Mouse (Mus musculus) subcutaneous adipose tissue, adult 2 months (tissue): Measurements from ENCODE around the gene Gata3. TPM values are rescaled to one million over a fixed set of nuclear protein-coding genes. Genes with fewer than 3 reads are reported as not detected.

Source experiments
- polyA plus RNA-seq: library from polyadenylated mRNA; depleted of rRNA; stranded (reverse); fragments of >200 nt; gene quantifications from 2 replicates; pipeline ENCODE4 v1.2.3, GENCODE M21; 2012; ENCODE audit warnings: low replicate concordance; rRNA removed

The Gata3 gene
- 0.79 and 2.2 TPM in 2 replicates for polyA plus RNA-seq

GRCm38 (mm10) chr2:9889651-9890183, at the start of gene Gata3:
Gata3 (minus strand) TSS chr2:9890034.

DNA sequence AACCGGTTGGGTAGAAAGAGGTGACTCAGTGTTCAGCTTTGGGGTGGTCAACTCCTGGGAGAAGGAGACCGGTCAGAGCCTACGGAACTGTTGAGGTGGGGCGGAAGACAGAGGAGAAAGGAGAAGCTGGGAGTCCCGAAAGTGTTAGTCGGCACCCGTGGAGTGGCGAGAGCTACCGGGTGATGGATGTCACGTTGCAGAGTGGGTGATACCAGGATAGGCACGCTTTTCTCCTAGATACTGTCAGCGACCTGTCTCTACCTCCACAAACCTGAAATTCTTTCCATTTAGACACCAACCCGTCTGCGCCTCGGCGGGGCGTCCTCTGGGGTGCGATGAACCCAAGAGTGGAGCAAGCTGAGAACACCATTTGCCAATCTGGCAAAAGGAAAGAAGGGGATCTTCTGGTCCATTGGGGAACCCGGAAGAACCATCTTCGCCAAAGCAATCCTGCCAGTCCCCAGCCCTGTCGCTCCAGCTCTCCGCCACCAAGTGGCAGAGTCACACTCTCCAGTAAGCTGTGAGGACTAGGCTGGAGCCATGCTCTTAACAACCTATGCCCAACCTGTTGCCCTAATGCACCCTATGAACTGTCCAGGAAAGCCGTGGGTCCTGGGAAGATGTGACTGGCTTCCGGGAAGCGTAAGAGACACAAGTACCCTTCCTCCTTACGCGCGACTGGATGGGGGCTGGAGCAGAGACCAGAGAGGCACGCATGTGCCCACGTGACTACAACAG, 752 bp downstream of the Gata3 start, which contains the start of gene 9230102O04Rik:
9230102O04Rik (minus strand) TSS at position 628 of the 738 bp plus-strand sequence.

GRCm38 (mm10) chr2:9881051-9881591, 8.7 kb downstream of the Gata3 start, which contains the start of gene 4930412O13Rik:
4930412O13Rik (plus strand) TSS chr2:9881252.

Other genes with a start within 250 kb of the Gata3 start
- gene 4930412O13Rik, start 8.8 kb downstream of the Gata3 start, polyA plus RNA-seq: not detected in 2 replicates
- gene 9230102O04Rik, start 494 bp downstream of the Gata3 start, polyA plus RNA-seq: not detected in 2 replicates
- 4.6 and 5.7 TPM in 2 replicates for gene Taf3, start 158.6 kb upstream of the Gata3 start, polyA plus RNA-seq
- 393 and 570 TPM in 2 replicates for gene Atp5c1, start 190.5 kb upstream of the Gata3 start, polyA plus RNA-seq
- 3.6 and 4.7 TPM in 2 replicates for gene Kin, start 190.6 kb upstream of the Gata3 start, polyA plus RNA-seq
- gene Itih2, start 241.4 kb upstream of the Gata3 start, polyA plus RNA-seq: 0.19 and 0.46 TPM in 2 replicates